Mouse (Mus musculus) limb, embryonic 14.5 days (tissue): ENCODE data around the gene Napsa. TPM values are rescaled to one million over a fixed set of nuclear protein-coding genes. Genes with fewer than 3 reads are reported as not detected.

Experiments
- ATAC-seq: fragments of 200-750 bp; cut with Nextera tagmentation; 2 replicates; pipeline ENCODE4 v1.8.0; 2017; ENCODE audit warnings: low read depth, moderate number of reproducible peaks, moderate TSS enrichment; ENCODE audit not compliant: low FRiP score
- DNase-seq: peaks from one replicate; pipeline ENCODE4 v3.0.0-alpha.2; 2015; ENCODE audit warnings: low spot score
- H3K27ac ChIP-seq: fragments of 300-500 bp; sonication (generic); replicated peaks from 2 replicates; pipeline ENCODE4 v1.5.1; 2014; ENCODE audit warnings: low read depth, mild to moderate bottlenecking, low read length, moderate library complexity, mixed read lengths
- H3K27me3 ChIP-seq: fragments of 300-500 bp; sonication (generic); 2 replicates; pipeline ENCODE4 v1.6.1; 2014; ENCODE audit warnings: low read length, mixed read lengths; ENCODE audit not compliant: control insufficient read depth, insufficient read depth
- H3K36me3 ChIP-seq: fragments of 300-500 bp; sonication (generic); 2 replicates; pipeline ENCODE4 v1.6.1; 2014; ENCODE audit warnings: mild to moderate bottlenecking, low read length, moderate library complexity, mixed read lengths; ENCODE audit not compliant: control insufficient read depth, insufficient read depth
- H3K4me1 ChIP-seq: fragments of 300-500 bp; sonication (generic); 2 replicates; pipeline ENCODE4 v1.6.1; 2014; ENCODE audit warnings: antibody characterized with exemption, low read length, mixed read lengths; ENCODE audit not compliant: control insufficient read depth, insufficient read depth
- H3K4me2 ChIP-seq: fragments of 300-500 bp; sonication (generic); replicated peaks from 2 replicates; pipeline ENCODE4 v1.6.1; 2014; ENCODE audit warnings: low read depth, mild to moderate bottlenecking, low read length, moderate library complexity; ENCODE audit not compliant: severe bottlenecking
- H3K4me3 ChIP-seq: fragments of 300-500 bp; sonication (generic); replicated peaks from 2 replicates; pipeline ENCODE4 v1.5.1; 2014; ENCODE audit warnings: low read length
- H3K9ac ChIP-seq: fragments of 300-500 bp; sonication (generic); 2 replicates; pipeline ENCODE4 v1.6.1; 2014; ENCODE audit warnings: mild to moderate bottlenecking, low read depth, low read length, moderate library complexity; ENCODE audit not compliant: severe bottlenecking
- H3K9me3 ChIP-seq: fragments of 300-500 bp; sonication (generic); 2 replicates; pipeline ENCODE4 v1.6.1; 2016; ENCODE audit warnings: low read length; ENCODE audit not compliant: control insufficient read depth
- POLR2A ChIP-seq: fragments of 200-500 bp; IDR thresholded peaks from 2 replicates; pipeline ENCODE4 v1.8.0; 2012; ENCODE audit warnings: inconsistent platforms, mild to moderate bottlenecking, moderate library complexity, borderline replicate concordance; ENCODE audit not compliant: insufficient read depth, insufficient read length; ENCODE audit errors: extremely low read depth
- whole genome bisulfite sequencing: fragments of 180-500 bp; shearing (Covaris S2); extraction: QIAGEN DNeasy Blood & Tissue Kit; methylation state at CpG from one replicate; pipeline ENCODE4 v1.1.7; 2014; 5-methylcytosine and 5-hydroxymethylcytosine counted together
- polyA plus RNA-seq, 2 experiments: library from polyadenylated mRNA; depleted of rRNA in 1 of 2; stranded (reverse) in 1 of 2; unstranded in 1 of 2; fragments of >200 nt; fragmentation: Nextera tagmentation in 1 of 2; extraction: Ambion mirVana in 1 of 2; gene quantifications; 2 replicates each; pipeline versions ENCODE4 v1.2.1 to v1.2.3; 2012 to 2014

Gene Napsa
- polyA plus RNA-seq, 2 experiments, result 1.4 to 2.2 TPM

DNA sequence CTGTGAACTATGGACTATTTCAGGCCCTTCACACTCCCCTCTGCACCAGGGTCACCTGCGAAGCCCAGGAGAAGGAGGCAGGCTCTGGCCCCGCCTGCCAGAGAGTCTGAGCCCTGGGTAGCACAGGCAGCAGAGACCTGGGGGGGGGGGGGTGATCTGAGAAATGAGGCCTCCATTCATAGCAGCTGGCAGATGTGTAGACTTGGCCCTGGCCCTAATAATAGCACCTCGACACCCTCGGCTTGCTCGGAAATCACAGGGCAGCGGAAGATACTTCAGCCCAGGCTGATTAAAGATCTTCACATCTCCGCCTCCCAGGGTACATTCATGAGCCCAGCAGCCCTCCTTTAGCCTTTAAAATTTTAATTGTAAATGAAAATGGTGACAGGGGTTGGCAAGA lies 40.0 kb downstream of the Napsa start:
- H3K4me1 ChIP-seq, result no peaks in the 10 kb centered on the region
- H3K27ac ChIP-seq, result no peak overlapping the region
- no peak overlapping the region for H3K9ac ChIP-seq
- 70% methylated on average over 7 of the region's 7 CpGs for WGBS
- no peak for ATAC-seq
- H3K4me2 ChIP-seq, result no peak overlapping the region
- no peak for TF ChIP-seq POLR2A
- no peak overlapping the region for H3K4me3 ChIP-seq
- no peaks in the 10 kb centered on the region for H3K36me3 ChIP-seq
- peaks cover 16% of the 10 kb centered on the region; the same call in 1 of the 2 replicates for H3K27me3 ChIP-seq
- H3K9me3 ChIP-seq, result no peaks in the 10 kb centered on the region
- no peak for DNase-seq

DNA sequence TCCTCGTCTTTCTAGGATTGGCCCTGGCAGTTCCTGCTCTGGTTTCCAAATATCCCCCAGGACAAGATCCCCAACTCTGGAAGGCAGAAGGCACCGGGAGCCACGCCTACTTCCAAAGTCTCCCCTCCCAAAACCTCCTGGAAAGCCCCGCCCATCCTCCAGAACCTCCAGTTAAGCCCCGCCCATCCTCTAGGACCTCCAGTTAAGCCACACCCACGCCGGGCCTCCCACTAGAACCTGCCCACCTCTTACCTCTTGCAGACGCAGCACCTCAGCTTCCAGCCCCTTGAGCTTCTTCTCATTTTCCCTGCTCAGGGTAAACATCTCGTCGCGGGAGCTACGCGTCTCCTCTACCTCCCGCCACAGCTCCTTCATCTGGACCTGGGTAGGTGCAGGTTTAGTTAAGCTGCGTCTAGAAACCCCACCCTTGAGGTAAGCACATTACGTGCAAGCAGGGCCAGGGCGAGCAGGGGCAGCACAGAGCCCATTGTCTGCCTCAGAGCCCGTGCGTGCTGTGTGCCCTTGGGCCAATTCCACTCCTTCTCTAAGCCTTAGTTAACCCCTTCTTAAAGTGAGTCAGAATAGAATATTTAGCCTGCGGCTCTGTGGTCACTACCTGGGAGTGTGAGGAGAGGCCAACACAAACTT lies 42.0 kb downstream of the Napsa start:
- Histone ChIP-seq H3K4me2 (no peak overlapping the region), H3K9me3 (no peaks in the 10 kb centered on the region), H3K4me3 (no peak overlapping the region), H3K4me1 (no peaks in the 10 kb centered on the region), H3K27me3 (peaks cover 16% of the 10 kb centered on the region; the same call in 1 of the 2 replicates), H3K27ac (no peak overlapping the region), H3K9ac (no peak overlapping the region), H3K36me3 (no peaks in the 10 kb centered on the region)
- ATAC-seq (no peak), DNase-seq (no peak)
- no peak for TF ChIP-seq POLR2A
- 7% methylated on average over 20 of the region's 20 CpGs for WGBS

DNA sequence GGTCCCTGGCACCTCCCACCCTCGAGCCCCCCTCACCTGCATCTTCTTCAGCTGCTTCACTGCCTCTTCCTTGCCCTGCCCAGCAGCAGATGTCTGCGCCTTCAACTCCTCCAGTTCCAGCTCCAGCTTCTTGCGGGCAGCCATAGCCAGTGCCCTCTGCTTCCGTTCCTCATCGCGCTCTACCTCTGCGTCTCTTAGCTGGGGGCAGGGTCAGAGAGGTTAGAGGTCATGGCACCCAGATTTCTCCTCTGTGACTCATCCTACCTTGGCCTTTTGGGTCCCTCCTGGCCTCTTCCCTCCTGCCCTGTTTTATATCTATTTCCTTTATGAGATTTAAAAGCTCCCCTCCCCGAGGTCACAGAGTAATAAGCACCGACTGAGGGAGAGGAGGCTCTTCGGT lies 43.1 kb downstream of the Napsa start:
- ATAC-seq (no peak), DNase-seq (no peak)
- TF ChIP-seq POLR2A, result no peak
- Histone ChIP-seq H3K9ac (no peak overlapping the region), H3K4me1 (no peaks in the 10 kb centered on the region), H3K9me3 (no peaks in the 10 kb centered on the region), H3K4me3 (no peak overlapping the region), H3K4me2 (no peak overlapping the region), H3K27me3 (peaks cover 16% of the 10 kb centered on the region; the same call in 1 of the 2 replicates), H3K36me3 (no peaks in the 10 kb centered on the region), H3K27ac (no peak overlapping the region)
- WGBS, result 15% methylated on average over 10 of the region's 10 CpGs

DNA sequence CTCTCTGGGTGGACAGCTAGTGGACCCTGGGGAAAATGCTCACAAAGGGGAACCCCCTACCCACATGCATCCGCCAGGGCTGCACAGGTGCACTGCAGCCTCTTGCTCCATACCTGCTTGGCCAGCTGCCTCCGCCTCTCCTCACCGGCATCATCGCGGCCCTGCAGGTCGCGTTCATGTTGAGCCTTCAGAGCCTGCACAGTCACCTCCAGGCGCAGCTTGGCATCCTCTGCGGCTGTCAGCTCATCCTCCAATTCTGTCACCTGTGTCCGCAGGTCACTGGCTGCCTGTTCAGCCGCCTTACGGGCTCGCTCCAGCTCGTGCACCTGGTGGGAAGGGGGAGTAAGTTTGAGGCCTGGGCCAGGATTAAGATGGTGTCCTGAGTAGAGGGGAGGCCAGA lies 43.8 kb downstream of the Napsa start:
- ATAC-seq (no peak), DNase-seq (no peak)
- no peak overlapping the region for H3K4me3 ChIP-seq
- H3K36me3 ChIP-seq, result no peaks in the 10 kb centered on the region
- no peaks in the 10 kb centered on the region for H3K9me3 ChIP-seq
- TF ChIP-seq POLR2A, result no peak
- no peak overlapping the region for H3K4me2 ChIP-seq
- H3K4me1 ChIP-seq, result no peaks in the 10 kb centered on the region
- no peak overlapping the region for H3K9ac ChIP-seq
- 78% methylated on average over 14 of the region's 14 CpGs for WGBS
- no peak overlapping the region for H3K27ac ChIP-seq
- H3K27me3 ChIP-seq, result peaks cover 16% of the 10 kb centered on the region; the same call in 1 of the 2 replicates

DNA sequence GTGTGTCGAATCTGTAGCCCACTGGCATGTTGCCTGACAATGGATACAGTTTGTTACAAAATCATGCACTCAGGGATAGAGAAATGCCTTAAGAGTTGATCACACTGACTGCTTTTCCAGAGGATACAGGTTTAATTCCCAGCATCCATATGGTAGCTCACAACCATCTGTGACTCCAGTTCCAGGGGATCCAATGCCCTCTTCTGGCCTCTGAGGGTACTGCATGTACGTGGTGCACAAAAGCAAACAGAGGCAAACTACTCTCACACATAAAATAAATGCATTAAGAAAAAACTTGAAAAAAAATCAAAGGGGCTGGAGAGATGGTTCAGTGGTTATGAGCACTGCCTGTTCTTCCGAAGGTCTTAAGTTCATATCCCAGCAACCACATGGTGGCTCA lies 44.9 kb downstream of the Napsa start:
- Histone ChIP-seq H3K9me3 (no peaks in the 10 kb centered on the region), H3K27ac (no peak overlapping the region), H3K36me3 (no peaks in the 10 kb centered on the region), H3K4me3 (no peak overlapping the region), H3K27me3 (peaks cover 16% of the 10 kb centered on the region; the same call in 1 of the 2 replicates), H3K4me2 (no peak overlapping the region), H3K9ac (no peak overlapping the region), H3K4me1 (no peaks in the 10 kb centered on the region)
- no peak for TF ChIP-seq POLR2A
- 84% methylated on average over 3 of the region's 3 CpGs for WGBS
- no peak for ATAC-seq
- DNase-seq, result no peak
